Mouse (Mus musculus): ENCODE data around the gene Ak9. TPM values are rescaled to one million over a fixed set of nuclear protein-coding genes. Genes with fewer than 3 reads are reported as not detected.

Gene Ak9
- polyA plus RNA-seq, 1 experiment from 2014 or later: 0.04 TPM

DNA sequence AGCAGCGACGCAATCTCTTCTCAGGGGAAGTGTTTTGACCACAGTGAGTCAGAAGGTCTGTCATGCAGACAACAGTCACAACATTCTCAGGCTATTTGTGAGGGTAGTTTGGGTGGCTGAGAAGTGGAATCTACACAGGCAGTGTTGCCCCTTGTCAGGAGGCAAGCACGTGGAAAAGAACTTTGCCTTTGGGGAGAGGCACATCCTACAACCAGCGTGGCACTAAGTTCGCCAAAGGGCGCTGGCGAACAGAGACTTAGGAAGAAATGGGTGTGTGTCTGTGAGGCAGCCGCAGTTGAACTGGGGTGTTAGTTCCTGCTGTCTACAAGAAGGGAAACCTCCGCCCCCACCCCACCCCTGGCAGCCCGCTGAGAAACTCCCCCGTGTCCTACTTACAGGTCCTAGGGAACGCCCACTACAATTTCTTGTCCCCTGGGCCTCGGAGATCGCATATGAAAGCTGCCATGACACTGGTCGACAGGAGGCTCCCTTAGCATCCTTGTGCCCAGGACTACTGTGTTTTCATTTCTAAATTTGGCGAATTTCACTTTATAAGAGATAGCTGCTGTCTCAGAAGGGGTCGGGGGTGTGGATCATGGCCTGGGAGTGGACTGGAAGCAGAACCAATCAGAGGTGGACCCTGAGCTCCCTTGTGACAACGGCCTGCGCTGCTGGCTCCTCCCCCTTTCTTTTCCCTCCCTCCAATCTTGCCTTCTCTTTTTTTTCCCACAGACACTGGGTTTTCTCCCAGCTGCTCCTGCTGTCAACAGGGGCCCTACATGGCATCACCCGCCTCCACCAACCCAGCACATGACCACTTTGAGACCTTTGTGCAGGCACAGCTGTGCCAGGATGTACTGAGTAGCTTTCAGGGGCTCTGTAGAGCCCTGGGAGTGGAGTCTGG lies 173.8 kb downstream of the Ak9 start:
- H3K9me3 ChIP-seq: no peaks in the 10 kb centered on the region
- H3K4me3 ChIP-seq: peak overlapping the region; percentile 70
- H3K27ac ChIP-seq: peak overlapping the region; percentile 91
- H3K27me3 ChIP-seq: no peaks in the 10 kb centered on the region
- peak overlapping the region; percentile 89 for H3K4me2 ChIP-seq
- 4% methylated on average over 20 of the region's 20 CpGs for WGBS
- peaks cover 21% of the 10 kb centered on the region for H3K4me1 ChIP-seq
- H3K9ac ChIP-seq: peak overlapping the region; percentile 79
- peak; percentile 56; the same call in 1 of the 2 replicates for ATAC-seq (ENCODE audit: insufficient number of reproducible peaks, insufficient read depth, low FRiP score, low TSS enrichment, low read depth)
- H3K36me3 ChIP-seq: peaks cover 44% of the 10 kb centered on the region

DNA sequence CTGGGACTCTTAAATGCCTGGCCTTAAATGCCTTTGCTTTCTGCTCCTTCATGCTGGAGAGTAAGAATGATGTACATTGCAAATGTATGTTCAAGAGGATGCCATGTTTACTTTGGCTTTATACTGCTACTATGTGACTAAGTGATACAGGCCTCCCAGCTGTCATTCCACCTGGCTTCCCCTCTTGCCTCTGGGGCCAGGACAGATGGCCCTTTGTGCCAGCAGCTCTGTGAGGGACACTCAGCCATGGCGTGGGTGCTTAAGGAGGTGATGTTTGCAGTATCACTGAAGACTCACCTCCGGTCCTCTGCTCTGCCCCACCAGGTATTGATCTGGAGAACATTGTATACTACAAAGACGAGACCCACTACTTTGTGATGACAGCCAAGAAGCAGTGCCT lies 176.2 kb downstream of the Ak9 start:
- Histone ChIP-seq H3K27ac (no peak overlapping the region), H3K27me3 (no peaks in the 10 kb centered on the region), H3K9ac (no peak overlapping the region), H3K4me2 (no peak overlapping the region), H3K36me3 (peaks cover 68% of the 10 kb centered on the region), H3K4me3 (no peak overlapping the region), H3K4me1 (peaks cover 21% of the 10 kb centered on the region), H3K9me3 (no peaks in the 10 kb centered on the region)
- ATAC-seq (ENCODE audit: insufficient number of reproducible peaks, insufficient read depth, low FRiP score, low TSS enrichment, low read depth): no peak
- 86% methylated on average over 3 of the region's 3 CpGs for WGBS

DNA sequence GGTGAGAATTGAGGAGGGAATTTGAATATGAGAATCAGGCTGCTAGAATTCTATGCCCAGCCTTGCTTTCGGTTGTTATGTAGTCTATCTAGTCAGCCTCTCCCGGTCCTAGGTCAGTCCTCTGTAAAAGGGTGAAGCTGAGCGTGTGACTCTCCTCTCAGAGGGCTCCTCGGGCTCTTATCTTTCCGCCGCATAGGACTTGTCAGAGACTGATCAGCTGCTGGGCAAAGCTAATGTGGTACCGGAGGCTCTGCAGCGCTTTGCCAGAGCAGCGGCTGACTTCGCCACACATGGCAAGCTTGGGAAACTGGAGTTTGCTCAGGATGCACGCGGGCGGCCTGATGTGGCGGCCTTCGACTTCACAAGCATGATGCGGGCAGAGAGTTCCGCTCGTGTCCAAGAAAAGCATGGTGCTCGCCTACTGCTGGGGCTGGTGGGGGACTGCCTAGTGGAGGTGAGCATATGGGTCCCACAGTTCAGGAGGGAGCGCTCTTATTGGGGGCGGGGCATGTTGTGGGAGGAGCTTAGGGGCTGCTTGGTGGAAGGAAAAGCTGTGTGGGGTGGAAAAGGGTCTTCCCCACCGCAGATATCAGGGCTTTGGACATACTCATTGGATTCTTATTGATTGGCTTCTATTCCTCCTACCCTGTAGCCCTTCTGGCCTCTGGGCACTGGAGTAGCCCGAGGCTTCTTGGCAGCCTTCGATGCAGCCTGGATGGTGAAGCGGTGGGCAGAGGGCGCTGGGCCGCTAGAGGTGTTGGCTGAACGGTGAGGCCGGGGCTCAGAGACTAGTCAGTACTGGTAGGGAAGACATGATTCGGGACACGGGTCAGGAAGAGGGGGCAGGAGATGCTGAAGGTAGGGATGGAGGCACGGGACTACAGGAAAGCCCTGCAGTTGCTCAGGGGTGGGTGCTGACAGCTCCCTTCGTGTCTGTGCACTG lies 177.4 kb downstream of the Ak9 start:
- no peak for ATAC-seq (ENCODE audit: insufficient number of reproducible peaks, insufficient read depth, low FRiP score, low TSS enrichment, low read depth)
- WGBS: 74% methylated on average over 33 of the region's 33 CpGs

DNA sequence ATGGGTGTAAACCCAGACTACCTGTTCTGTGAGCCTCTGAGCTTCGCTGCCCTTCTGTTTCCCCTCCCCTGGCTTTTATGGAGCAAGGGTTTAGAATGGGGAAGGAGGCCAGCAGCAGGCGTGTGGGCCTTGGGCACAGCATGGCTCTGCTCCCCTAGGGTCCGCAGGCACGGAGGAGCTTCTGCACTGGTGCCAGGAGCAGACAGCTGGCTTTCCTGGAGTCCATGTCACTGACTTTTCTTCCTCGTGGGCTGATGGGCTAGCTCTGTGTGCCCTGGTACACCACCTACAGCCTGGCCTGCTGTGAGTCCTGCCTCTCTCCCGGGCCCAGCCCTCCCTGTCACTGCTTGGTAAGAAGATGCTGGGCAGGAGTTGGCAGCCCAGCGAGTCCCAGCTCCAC lies 178.7 kb downstream of the Ak9 start:
- no peak for ATAC-seq (ENCODE audit: insufficient number of reproducible peaks, insufficient read depth, low FRiP score, low TSS enrichment, low read depth)
- no peak overlapping the region for H3K4me3 ChIP-seq
- no peaks in the 10 kb centered on the region for H3K27me3 ChIP-seq
- WGBS: 81% methylated on average over 7 of the region's 7 CpGs
- H3K36me3 ChIP-seq: peaks cover 93% of the 10 kb centered on the region
- H3K27ac ChIP-seq: no peak overlapping the region
- no peaks in the 10 kb centered on the region for H3K9me3 ChIP-seq
- no peak overlapping the region for H3K4me2 ChIP-seq
- H3K9ac ChIP-seq: no peak overlapping the region
- H3K4me1 ChIP-seq: peaks cover 7% of the 10 kb centered on the region

More for the DNA sequence above, 177.4 kb downstream of the Ak9 start:
- Histone ChIP-seq H3K4me2 (no peak overlapping the region), H3K9me3 (no peaks in the 10 kb centered on the region), H3K4me1 (peaks cover 13% of the 10 kb centered on the region), H3K36me3 (peaks cover 81% of the 10 kb centered on the region), H3K4me3 (no peak overlapping the region), H3K27ac (no peak overlapping the region), H3K9ac (no peak overlapping the region), H3K27me3 (no peaks in the 10 kb centered on the region)

Other genes starting within 250 kb of the Ak9 start
- not detected in 2 replicates for gene Gpr6, start 231.7 kb upstream of the Ak9 start, polyA plus RNA-seq (2015; fragmentation: Nextera tagmentation; extraction: Ambion mirVana)
- 13.2 and 13.4 TPM in 2 replicates for gene Fig4, start 720 bp upstream of the Ak9 start, polyA plus RNA-seq (2015; fragmentation: Nextera tagmentation; extraction: Ambion mirVana)
- gene Zbtb24, start 146.4 kb downstream of the Ak9 start, polyA plus RNA-seq (2015; fragmentation: Nextera tagmentation; extraction: Ambion mirVana): 22.5 and 23.5 TPM in 2 replicates
- 46.8 and 51.2 TPM in 2 replicates for gene Mical1, start 172.3 kb downstream of the Ak9 start, polyA plus RNA-seq (2015; fragmentation: Nextera tagmentation; extraction: Ambion mirVana)
- 54.7 and 60.6 TPM in 2 replicates for gene Smpd2, start 186.4 kb downstream of the Ak9 start, polyA plus RNA-seq (2015; fragmentation: Nextera tagmentation; extraction: Ambion mirVana)
- 0.50 and 0.63 TPM in 2 replicates for gene Ppil6, start 186.5 kb downstream of the Ak9 start, polyA plus RNA-seq (2015; fragmentation: Nextera tagmentation; extraction: Ambion mirVana)
- 154 and 165 TPM in 2 replicates for gene Cd164, start 215.4 kb downstream of the Ak9 start, polyA plus RNA-seq (2015; fragmentation: Nextera tagmentation; extraction: Ambion mirVana)